Mouse (Mus musculus): ENCODE measurements around the gene Tmem176a. TPM values are rescaled to one million over a fixed set of nuclear protein-coding genes. Genes with fewer than 3 reads are reported as not detected.
"Not testable (repeated sequence)": the region's sequence is repeated elsewhere in the genome, so short reads cannot be mapped to it uniquely, and the experiment has no call there.

Tmem176a gene
- polyA plus RNA-seq (2015; fragmentation: Nextera tagmentation; extraction: Ambion mirVana): 140 and 144 TPM in 2 replicates

DNA sequence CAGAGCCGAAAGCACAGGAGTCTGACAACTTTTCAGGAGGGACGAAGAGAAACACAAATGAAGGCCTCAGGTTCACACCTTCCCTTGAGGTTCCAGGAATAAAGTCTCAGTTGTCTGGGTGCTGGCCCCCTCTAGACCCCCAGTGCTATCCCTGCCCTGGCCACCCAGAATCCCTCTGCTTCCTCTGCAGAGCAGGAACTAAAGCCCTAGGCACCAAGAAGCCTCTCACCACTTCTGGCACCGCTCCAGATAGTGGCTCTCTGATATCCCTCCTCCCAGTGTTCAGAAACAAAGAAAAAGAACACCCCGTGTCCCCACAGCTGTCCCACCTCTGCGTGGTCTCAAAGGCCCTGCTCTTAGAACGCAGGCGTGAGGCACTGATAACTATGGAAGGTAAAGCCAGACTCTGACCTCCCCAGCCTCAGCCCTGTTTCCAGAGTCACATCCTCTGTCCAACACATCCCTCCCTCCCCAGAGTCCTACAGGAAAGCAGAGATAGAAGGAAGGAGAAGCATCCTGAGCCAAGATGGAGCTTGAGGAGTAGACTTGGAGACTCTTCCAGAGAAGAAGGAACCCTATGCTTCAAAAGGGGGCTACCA lies at the start of gene Tmem176a:
Tmem176a (plus strand) TSS at position 549 of the 599 bp plus-strand sequence.
- H3K4me2 ChIP-seq: peak within 1 kb of the TSS; percentile 81
- H3K4me3 ChIP-seq (replicated peaks): peak within 1 kb of the TSS; percentile 56
- 4% methylated on average over 7 of the region's 7 CpGs for WGBS
- no peaks in the 10 kb centered on the region for H3K9me3 ChIP-seq
- ATAC-seq (ENCODE audit: insufficient read depth, low FRiP score, low read depth): peak; percentile 7
- peaks cover 31% of the 10 kb centered on the region for H3K36me3 ChIP-seq
- no peaks in the 10 kb centered on the region for H3K27me3 ChIP-seq (replicated peaks)
- peak within 1 kb of the TSS; percentile 93 for H3K27ac ChIP-seq
- H3K4me1 ChIP-seq: peaks cover 22% of the 10 kb centered on the region
- peak within 1 kb of the TSS; percentile 29 for H3K9ac ChIP-seq

GRCm38 (mm10) chr6:48801897-48802296 lies 38.8 kb upstream of the Tmem176a start:
- H3K9me3 ChIP-seq: no peaks in the 10 kb centered on the region
- 79% methylated on average over 1 of the region's 1 CpGs for WGBS
- no peaks in the 10 kb centered on the region for H3K4me1 ChIP-seq
- no peak overlapping the region for H3K4me3 ChIP-seq (replicated peaks)
- no peak overlapping the region for H3K4me2 ChIP-seq
- no peak overlapping the region for H3K27ac ChIP-seq
- H3K36me3 ChIP-seq: no peaks in the 10 kb centered on the region
- H3K9ac ChIP-seq: no peak overlapping the region
- ATAC-seq (ENCODE audit: insufficient read depth, low FRiP score, low read depth): no peak
- no peaks in the 10 kb centered on the region for H3K27me3 ChIP-seq (replicated peaks)

DNA sequence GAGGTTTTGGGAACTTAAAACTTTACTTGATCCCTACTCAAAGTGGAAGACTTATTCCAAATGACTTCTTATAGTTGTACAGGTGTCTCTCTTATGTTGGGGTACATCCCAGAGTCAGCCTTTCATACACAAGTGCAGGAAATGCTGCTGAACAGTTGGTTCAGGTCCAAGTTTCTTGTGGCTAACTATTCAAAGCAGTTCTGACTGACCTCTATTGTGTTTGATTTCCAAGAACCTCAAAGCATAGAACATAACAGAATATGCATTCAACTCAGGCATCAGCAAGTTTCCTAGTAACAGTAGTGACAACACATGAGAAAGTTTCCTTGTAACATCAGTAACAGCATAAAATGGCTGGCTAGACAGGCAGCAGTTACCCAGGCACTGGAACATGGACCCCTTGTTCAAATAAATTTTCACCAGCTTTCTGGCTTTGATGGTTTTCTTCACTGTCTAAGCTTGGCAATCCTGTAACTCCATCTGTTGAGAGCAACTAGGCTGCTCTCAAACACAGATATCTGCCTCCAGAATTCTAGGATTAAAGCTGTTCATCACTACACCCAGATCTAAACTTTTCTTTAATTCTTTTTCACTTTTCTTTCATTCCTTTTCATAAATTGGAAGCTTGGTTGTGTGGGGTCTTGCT lies 37.2 kb upstream of the Tmem176a start:
- H3K9ac ChIP-seq: no peak overlapping the region
- H3K4me3 ChIP-seq (replicated peaks): no peak overlapping the region
- H3K27me3 ChIP-seq (replicated peaks): no peaks in the 10 kb centered on the region
- no peak overlapping the region for H3K4me2 ChIP-seq
- no peak overlapping the region for H3K27ac ChIP-seq
- H3K36me3 ChIP-seq: no peaks in the 10 kb centered on the region
- no peak for ATAC-seq (ENCODE audit: insufficient read depth, low FRiP score, low read depth)
- H3K9me3 ChIP-seq: no peaks in the 10 kb centered on the region
- no peaks in the 10 kb centered on the region for H3K4me1 ChIP-seq

DNA sequence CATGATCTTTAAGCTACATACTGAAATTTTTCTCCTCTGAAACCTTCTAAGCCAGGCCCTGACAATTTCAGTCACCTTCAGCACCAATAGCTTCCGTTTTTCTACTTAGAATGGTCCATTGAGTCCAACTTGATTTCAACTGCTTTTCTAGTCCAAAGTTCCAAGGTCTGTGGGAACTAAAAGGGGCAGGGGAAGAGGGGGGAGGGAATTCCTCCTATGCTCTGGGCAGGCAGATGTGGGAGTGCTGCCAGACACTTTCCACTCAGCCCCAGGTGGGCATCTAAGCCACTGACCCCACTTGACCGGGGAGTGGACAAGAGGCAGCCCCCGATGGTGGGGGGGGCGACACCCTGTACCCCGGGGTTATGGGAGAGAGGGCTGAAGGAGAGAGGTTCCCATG lies 36.4 kb upstream of the Tmem176a start:
- no peak for ATAC-seq (ENCODE audit: insufficient read depth, low FRiP score, low read depth)
- Histone ChIP-seq H3K27me3 (replicated peaks) (no peaks in the 10 kb centered on the region), H3K4me3 (replicated peaks) (no peak overlapping the region), H3K4me2 (no peak overlapping the region), H3K9ac (no peak overlapping the region), H3K4me1 (no peaks in the 10 kb centered on the region), H3K27ac (no peak overlapping the region), H3K36me3 (no peaks in the 10 kb centered on the region), H3K9me3 (no peaks in the 10 kb centered on the region)
- WGBS: 88% methylated on average over 5 of the region's 5 CpGs

GRCm38 (mm10) chr6:48806746-48807145 lies 34.0 kb upstream of the Tmem176a start:
- Histone ChIP-seq H3K9me3 (no peaks in the 10 kb centered on the region), H3K27ac (no peak overlapping the region), H3K36me3 (no peaks in the 10 kb centered on the region), H3K4me2 (no peak overlapping the region), H3K4me3 (replicated peaks) (no peak overlapping the region), H3K4me1 (no peaks in the 10 kb centered on the region), H3K9ac (no peak overlapping the region), H3K27me3 (replicated peaks) (no peaks in the 10 kb centered on the region)
- 83% methylated on average over 3 of the region's 3 CpGs for WGBS
- no peak for ATAC-seq (ENCODE audit: insufficient read depth, low FRiP score, low read depth)

GRCm38 (mm10) chr6:48809494-48810219 lies 31.1 kb upstream of the Tmem176a start:
- no peaks in the 10 kb centered on the region for H3K27me3 ChIP-seq (replicated peaks)
- no peak overlapping the region for H3K4me2 ChIP-seq
- H3K9ac ChIP-seq: no peak overlapping the region
- no peak overlapping the region for H3K4me3 ChIP-seq (replicated peaks)
- 42% methylated on average over 3 of the region's 3 CpGs for WGBS
- H3K4me1 ChIP-seq: no peaks in the 10 kb centered on the region
- H3K27ac ChIP-seq: peak overlapping the region; percentile 53; the same call in 1 of the 2 replicates
- H3K36me3 ChIP-seq: no peaks in the 10 kb centered on the region
- ATAC-seq (ENCODE audit: insufficient read depth, low FRiP score, low read depth): no peak
- no peaks in the 10 kb centered on the region for H3K9me3 ChIP-seq

- H3K4me3 ChIP-seq (replicated peaks): no peak overlapping the region
- H3K9ac ChIP-seq: no peak overlapping the region
- no peaks in the 10 kb centered on the region for H3K9me3 ChIP-seq
- no peak overlapping the region for H3K27ac ChIP-seq
- no peaks in the 10 kb centered on the region for H3K27me3 ChIP-seq (replicated peaks)
- no peak for ATAC-seq (ENCODE audit: insufficient read depth, low FRiP score, low read depth)
- no peaks in the 10 kb centered on the region for H3K36me3 ChIP-seq
- H3K4me1 ChIP-seq: no peaks in the 10 kb centered on the region
- H3K4me2 ChIP-seq: no peak overlapping the region
These were observed 25.7 kb upstream of the Tmem176a start for GRCm38 (mm10) chr6:48815013-48815412.

- WGBS: 8% methylated on average over 6 of the region's 6 CpGs
- no peak overlapping the region for H3K4me3 ChIP-seq (replicated peaks)
- no peak for ATAC-seq (ENCODE audit: insufficient read depth, low FRiP score, low read depth)
These were observed 22.9 kb upstream of the Tmem176a start for GRCm38 (mm10) chr6:48817815-48818214.

DNA sequence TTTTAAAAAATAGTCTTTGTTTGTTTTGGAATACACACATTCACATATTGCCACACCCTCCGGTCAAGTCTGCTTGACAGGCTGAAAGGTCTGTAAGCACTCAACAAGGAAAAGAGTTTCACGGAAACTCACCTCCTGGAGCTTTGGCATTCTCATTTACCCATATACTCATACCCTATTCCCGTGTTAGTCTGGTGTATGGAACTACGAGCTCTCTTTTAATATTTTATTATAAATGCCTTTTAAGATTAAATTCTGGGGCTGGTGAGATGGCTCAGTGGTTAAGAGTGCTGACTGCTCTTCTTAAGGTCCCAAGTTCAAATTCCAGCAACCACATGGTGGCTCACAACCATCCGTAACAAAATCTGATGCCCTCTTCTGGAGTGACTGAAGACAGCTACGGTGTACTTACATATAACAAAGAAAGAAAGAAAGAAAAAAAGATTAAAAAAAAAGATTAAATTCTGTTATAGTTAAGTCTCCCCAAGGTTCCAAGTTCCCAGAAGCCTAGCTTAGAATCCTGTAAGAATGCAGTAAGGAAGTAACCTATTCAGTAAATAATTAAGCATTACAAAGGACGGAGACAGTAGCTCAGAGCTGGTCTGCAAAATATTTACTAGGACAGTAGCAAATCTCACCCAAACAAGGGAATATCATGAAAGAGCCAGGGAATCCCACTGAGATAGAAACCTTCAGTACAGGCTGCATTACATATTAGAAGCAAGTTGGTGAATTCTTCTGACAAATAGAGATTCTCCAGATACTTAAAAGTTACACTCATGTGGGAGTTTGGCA lies 18.5 kb upstream of the Tmem176a start:
- H3K27me3 ChIP-seq (replicated peaks); H3K4me2 ChIP-seq; ATAC-seq (ENCODE audit: insufficient read depth, low FRiP score, low read depth); H3K9ac ChIP-seq; H3K27ac ChIP-seq; H3K9me3 ChIP-seq; H3K4me3 ChIP-seq (replicated peaks); H3K4me1 ChIP-seq; H3K36me3 ChIP-seq: not testable (repeated sequence)
- 78% methylated on average over 7 of the region's 7 CpGs for WGBS

More at GRCm38 (mm10) chr6:48817815-48818214, 22.9 kb upstream of the Tmem176a start:
- H3K4me2 ChIP-seq: no peak overlapping the region
- H3K4me1 ChIP-seq: no peaks in the 10 kb centered on the region
- no peaks in the 10 kb centered on the region for H3K36me3 ChIP-seq
- no peaks in the 10 kb centered on the region for H3K9me3 ChIP-seq
- H3K27ac ChIP-seq: no peak overlapping the region
- H3K27me3 ChIP-seq (replicated peaks): no peaks in the 10 kb centered on the region
- H3K9ac ChIP-seq: no peak overlapping the region

DNA sequence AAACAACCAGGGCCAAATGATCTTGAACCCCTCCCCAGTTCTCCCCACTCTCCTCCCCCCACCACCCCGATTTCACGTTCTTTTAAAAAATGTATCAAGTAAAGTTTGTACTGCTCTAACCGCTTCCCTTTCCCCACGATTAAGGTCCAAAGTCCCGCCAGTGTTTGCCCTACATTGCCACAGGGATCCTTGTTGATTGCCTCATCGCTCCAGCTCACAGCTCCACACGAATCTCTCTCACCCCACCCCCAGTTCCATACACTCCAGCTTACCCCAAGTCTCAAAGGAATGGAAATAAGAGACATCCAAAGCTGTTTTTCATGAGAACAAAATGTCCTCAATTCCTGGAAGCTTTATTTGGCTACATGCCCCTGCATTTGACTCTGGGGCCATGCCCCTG lies 15.7 kb upstream of the Tmem176a start:
- no peak overlapping the region for H3K4me3 ChIP-seq (replicated peaks)
- ATAC-seq (ENCODE audit: insufficient read depth, low FRiP score, low read depth): peak; percentile 65; the same call in 1 of the 2 replicates
- H3K4me1 ChIP-seq: no peaks in the 10 kb centered on the region; the same call in 1 of the 2 replicates
- 49% methylated on average over 7 of the region's 7 CpGs for WGBS
- H3K9me3 ChIP-seq: no peaks in the 10 kb centered on the region
- H3K9ac ChIP-seq: no peak overlapping the region
- H3K27me3 ChIP-seq (replicated peaks): no peaks in the 10 kb centered on the region
- H3K36me3 ChIP-seq: no peaks in the 10 kb centered on the region
- H3K4me2 ChIP-seq: no peak overlapping the region
- no peak overlapping the region for H3K27ac ChIP-seq

DNA sequence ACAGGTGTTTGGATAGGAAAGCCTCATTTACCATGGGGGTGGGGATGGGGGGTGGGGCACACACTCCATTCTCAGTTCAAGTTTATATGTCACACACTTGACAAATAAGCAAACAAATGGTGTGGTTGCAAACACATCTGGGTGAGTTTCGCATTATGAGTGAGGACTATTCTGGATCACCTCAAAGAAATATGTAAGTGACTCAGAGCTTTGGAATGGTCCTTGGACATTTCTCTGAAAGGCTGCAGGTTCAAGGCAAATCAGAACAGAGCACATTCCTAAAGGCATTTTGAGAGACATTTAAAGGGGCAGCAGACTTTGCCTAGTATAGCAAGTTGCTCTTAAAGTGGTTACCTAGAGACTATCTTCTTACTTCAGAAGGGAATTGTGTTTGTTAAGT lies 11.7 kb upstream of the Tmem176a start:
- no peak for ATAC-seq (ENCODE audit: insufficient read depth, low FRiP score, low read depth)
- 46% methylated on average over 1 of the region's 1 CpGs for WGBS
- H3K27ac ChIP-seq: no peak overlapping the region

More for the DNA sequence above, 11.7 kb upstream of the Tmem176a start:
- Histone ChIP-seq H3K9me3 (no peaks in the 10 kb centered on the region), H3K4me1 (peaks cover 4% of the 10 kb centered on the region; the same call in 1 of the 2 replicates), H3K27me3 (replicated peaks) (no peaks in the 10 kb centered on the region), H3K4me2 (no peak overlapping the region), H3K9ac (no peak overlapping the region), H3K36me3 (peaks cover 17% of the 10 kb centered on the region), H3K4me3 (replicated peaks) (no peak overlapping the region)

All from stomach, embryonic 15.5 days (tissue).